Mouse (Mus musculus): ENCODE data around the gene Hist2h2bb. TPM values are rescaled to one million over a fixed set of nuclear protein-coding genes. Genes with fewer than 3 reads are reported as not detected.
A peak's percentile ranks its signal among the peaks of the same experiment; 100 is the strongest.
"Not testable (repeated sequence)": the region's sequence is repeated elsewhere in the genome, so short reads cannot be mapped to it uniquely, and the experiment has no call there.

Gene Hist2h2bb
- polyA plus RNA-seq (2012; rRNA removed) (9.5 and 16.9 TPM in 2 replicates), polyA plus RNA-seq (2014; fragmentation: Nextera tagmentation; extraction: Ambion mirVana) (23.3 and 24.5 TPM in 2 replicates)

DNA sequence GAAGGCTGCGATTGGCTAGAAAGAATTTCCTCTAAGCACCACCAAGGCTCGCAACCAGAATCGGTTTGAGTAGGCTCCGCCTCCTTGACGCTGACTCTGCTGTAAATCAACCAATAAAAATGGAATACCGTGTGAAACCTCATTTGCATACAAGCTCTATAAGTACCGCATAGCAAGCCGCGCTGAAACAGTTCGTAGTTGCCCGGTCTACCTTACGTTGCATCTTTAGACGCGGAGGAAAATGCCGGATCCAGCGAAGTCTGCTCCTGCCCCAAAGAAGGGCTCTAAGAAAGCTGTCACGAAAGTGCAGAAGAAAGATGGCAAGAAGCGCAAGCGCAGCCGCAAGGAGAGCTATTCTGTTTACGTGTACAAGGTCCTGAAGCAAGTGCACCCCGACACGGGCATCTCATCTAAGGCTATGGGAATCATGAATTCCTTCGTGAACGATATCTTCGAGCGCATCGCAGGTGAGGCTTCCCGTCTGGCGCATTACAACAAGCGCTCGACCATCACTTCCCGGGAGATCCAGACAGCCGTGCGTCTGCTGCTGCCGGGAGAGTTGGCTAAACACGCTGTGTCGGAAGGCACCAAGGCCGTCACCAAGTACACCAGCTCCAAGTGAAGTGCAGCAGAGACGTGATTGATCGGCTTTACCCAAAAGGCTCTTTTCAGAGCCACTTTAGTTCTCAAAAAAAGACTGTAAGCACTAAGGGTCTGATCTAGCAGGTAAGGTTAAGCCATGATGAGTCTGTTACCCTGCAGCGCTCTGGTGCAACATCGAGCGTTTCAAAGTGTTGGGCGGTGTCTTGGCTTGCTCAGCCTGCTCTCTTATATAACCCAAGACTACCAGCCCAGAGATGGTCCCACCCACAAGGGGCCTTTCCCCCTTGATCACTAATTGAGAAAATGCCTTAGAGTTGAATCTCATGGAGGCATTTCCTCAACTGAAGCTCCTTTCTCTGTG is at the start of gene Hist2h2bb:
TSS of gene Hist2h2bb (plus strand) at position 242 of the 964 bp plus-strand sequence.
- Histone ChIP-seq H3K4me1 (replicated peaks; ENCODE audit: control insufficient read depth in 2 of 2, insufficient read depth in 2 of 2, low read length in 1 of 2) (peaks cover 23 to 30% of the 10 kb centered on the region in 2 experiments), H3K9me3 (ENCODE audit: control insufficient read depth, low read length) (no peaks in the 10 kb centered on the region), H3K9ac (replicated peaks) (peak within 1 kb of the TSS; percentile 97), H3K4me3 (ENCODE audit: insufficient read depth in 1 of 2, low read depth in 2 of 2, low read length in 2 of 2) (peak within 1 kb of the TSS; percentile 63 to 64), H3K36me3 (replicated peaks; ENCODE audit: control insufficient read depth, insufficient read depth, low read depth) (no peaks in the 10 kb centered on the region), H3K4me2 (ENCODE audit: low read depth) (peak within 1 kb of the TSS; percentile 82), H3K27me3 (ENCODE audit: control insufficient read depth, insufficient read depth, low read length) (no peaks in the 10 kb centered on the region), H3K27ac (peak within 1 kb of the TSS; percentile 97)
- TF ChIP-seq EP300 (IDR thresholded peaks at IDR 0.05; ENCODE audit: low read depth) (peak; percentile 70), CTCF (IDR thresholded peaks at IDR 0.05; ENCODE audit: low read depth) (no peak)
- peak; percentile 98 to 99 (median 98) for DNase-seq (ENCODE audit: low read depth in 3 of 3, low spot score in 3 of 3)
- peak; percentile 85 for ATAC-seq (ENCODE audit: insufficient read depth)
- WGBS (ENCODE audit: insufficient replicate concordance) = under 1% methylated on average over 45 of the region's 45 CpGs

DNA sequence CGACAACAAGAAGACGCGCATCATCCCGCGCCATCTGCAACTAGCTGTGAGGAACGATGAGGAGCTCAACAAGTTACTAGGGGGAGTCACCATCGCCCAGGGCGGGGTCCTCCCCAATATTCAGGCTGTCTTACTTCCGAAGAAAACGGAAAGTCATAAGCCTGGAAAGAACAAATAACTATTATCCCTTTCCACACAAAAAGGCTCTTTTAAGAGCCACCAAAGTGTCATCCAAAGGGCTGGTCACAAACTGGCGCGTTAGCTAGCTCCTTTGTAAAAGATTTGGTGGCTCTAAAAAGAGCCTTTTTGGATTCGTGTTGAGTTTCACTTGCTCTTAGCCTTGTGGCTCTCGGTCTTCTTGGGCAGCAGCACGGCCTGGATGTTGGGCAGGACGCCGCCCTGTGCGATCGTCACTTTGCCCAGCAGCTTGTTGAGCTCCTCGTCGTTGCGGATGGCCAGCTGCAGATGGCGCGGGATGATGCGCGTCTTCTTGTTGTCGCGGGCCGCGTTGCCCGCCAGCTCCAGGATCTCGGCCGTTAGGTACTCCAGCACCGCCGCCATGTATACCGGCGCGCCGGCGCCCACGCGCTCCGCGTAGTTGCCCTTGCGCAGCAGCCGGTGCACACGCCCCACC is 49.3 kb upstream of the Hist2h2bb start:
- under 1% methylated on average over 29 of the region's 47 CpGs for WGBS (ENCODE audit: insufficient replicate concordance)
- ATAC-seq (ENCODE audit: insufficient read depth) (peak; percentile 29; the same call in 1 of the 2 replicates), DNase-seq (ENCODE audit: low read depth in 3 of 3, low spot score in 3 of 3) (peak in 1 of 3 experiments; percentile 66)
- H3K9me3 ChIP-seq (ENCODE audit: control insufficient read depth, low read length); H3K36me3 ChIP-seq (replicated peaks; ENCODE audit: control insufficient read depth, insufficient read depth, low read depth); H3K27me3 ChIP-seq (ENCODE audit: control insufficient read depth, insufficient read depth, low read length): not testable (repeated sequence)
- H3K4me1 ChIP-seq (replicated peaks; ENCODE audit: control insufficient read depth in 2 of 2, insufficient read depth in 2 of 2, low read length in 1 of 2) = peaks cover 30 to 40% of the 10 kb centered on the region in 2 experiments
- peak overlapping the region; percentile 65 to 73 for H3K4me3 ChIP-seq (ENCODE audit: insufficient read depth in 1 of 2, low read depth in 2 of 2, low read length in 2 of 2)
- peak overlapping the region; percentile 99 for H3K9ac ChIP-seq (replicated peaks)
- H3K4me2 ChIP-seq (ENCODE audit: low read depth) = peak overlapping the region; percentile 81
- TF ChIP-seq EP300 (IDR thresholded peaks at IDR 0.05; ENCODE audit: low read depth) = 0 out of 2 replicates have a peak, but pooled peaks have one; percentile 13
- H3K27ac ChIP-seq = peak overlapping the region; percentile 100

DNA sequence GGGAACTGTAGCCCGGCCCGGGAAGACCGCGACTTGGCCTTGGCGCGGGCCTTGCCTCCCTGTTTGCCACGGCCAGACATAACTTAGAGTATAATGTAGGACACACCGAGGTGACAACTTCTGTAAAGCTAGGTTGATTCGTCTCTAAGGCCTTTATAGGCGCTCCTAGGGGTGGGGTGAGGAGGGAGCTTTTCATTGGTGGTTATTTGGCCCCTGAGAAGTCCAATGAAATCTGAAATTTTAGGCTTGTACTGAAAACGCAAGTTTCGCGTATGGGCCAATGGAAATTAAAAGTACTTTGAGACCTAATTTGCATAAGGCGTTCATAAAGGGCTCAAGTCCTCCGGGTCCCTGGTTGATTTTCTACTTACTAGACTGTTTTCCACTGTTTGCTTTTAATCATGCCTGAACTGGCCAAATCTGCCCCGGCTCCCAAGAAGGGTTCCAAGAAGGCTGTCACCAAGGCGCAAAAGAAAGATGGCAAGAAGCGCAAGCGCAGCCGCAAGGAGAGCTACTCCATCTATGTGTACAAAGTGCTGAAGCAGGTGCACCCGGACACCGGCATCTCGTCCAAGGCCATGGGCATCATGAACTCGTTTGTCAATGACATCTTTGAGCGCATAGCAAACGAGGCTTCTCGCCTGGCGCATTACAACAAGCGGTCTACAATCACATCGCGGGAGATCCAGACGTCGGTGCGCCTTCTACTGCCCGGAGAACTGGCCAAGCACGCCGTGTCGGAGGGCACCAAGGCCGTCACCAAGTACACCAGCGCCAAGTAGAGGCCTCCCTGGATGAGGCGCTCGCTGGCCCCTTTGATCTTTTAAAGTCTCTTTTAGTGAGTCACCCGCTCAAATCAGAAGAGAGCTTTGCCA is 48.5 kb upstream of the Hist2h2bb start, which contains the start of the genes Hist2h2ac and Hist2h2be:
TSS of gene Hist2h2ac (minus strand) at position 116 of the 875 bp plus-strand sequence.
TSS of gene Hist2h2be (plus strand) at position 355 of the 875 bp plus-strand sequence.
- WGBS (ENCODE audit: insufficient replicate concordance) = under 1% methylated on average over 43 of the region's 43 CpGs
- DNase-seq (ENCODE audit: low read depth in 3 of 3, low spot score in 3 of 3) = peak; percentile 94 to 98 (median 95)

DNA sequence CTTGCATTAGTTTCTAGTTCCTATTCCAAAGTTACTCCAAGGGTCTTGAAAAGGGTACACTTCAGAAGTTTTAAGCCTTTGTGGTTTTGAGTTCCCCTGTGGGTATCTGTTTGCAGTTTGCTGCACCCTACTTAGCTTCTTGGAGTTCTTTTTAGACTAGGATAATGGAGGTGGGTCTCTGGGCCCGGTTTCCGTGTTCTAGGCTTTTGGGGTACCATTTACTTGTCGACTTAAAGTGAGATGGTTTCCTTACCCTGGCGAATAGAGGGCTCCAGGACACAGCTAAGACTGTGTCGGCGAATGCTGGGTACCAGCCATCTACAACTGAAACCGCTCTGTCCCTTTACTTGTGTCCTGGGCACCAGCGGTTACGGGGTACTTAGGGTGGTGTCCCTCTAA is 47.9 kb upstream of the Hist2h2bb start:
- TF ChIP-seq EP300 (IDR thresholded peaks at IDR 0.05; ENCODE audit: low read depth) (0 out of 2 replicates have a peak, but pooled peaks have one; percentile 10), CTCF (IDR thresholded peaks at IDR 0.05; ENCODE audit: low read depth) (no peak)
- H3K9ac ChIP-seq (replicated peaks) = peak overlapping the region; percentile 99
- H3K4me3 ChIP-seq (ENCODE audit: insufficient read depth in 1 of 2, low read depth in 2 of 2, low read length in 2 of 2) = peak overlapping the region; percentile 73 to 79
- no peaks in the 10 kb centered on the region for H3K9me3 ChIP-seq (ENCODE audit: control insufficient read depth, low read length)
- peaks cover 41 to 51% of the 10 kb centered on the region in 2 experiments for H3K4me1 ChIP-seq (replicated peaks; ENCODE audit: control insufficient read depth in 2 of 2, insufficient read depth in 2 of 2, low read length in 1 of 2)
- ATAC-seq (ENCODE audit: insufficient read depth) (no peak), DNase-seq (ENCODE audit: low read depth in 3 of 3, low spot score in 3 of 3) (no peak)
- H3K36me3 ChIP-seq (replicated peaks; ENCODE audit: control insufficient read depth, insufficient read depth, low read depth) = no peaks in the 10 kb centered on the region
- H3K27ac ChIP-seq = peak overlapping the region; percentile 100
- peak overlapping the region; percentile 81 for H3K4me2 ChIP-seq (ENCODE audit: low read depth)
- no peaks in the 10 kb centered on the region for H3K27me3 ChIP-seq (ENCODE audit: control insufficient read depth, insufficient read depth, low read length)
- WGBS (ENCODE audit: insufficient replicate concordance) = 16% methylated on average over 9 of the region's 9 CpGs

More for the DNA sequence above, 48.5 kb upstream of the Hist2h2bb start, which contains the start of the genes Hist2h2ac and Hist2h2be:
- no peaks in the 10 kb centered on the region for H3K27me3 ChIP-seq (ENCODE audit: control insufficient read depth, insufficient read depth, low read length)
- H3K9ac ChIP-seq (replicated peaks) = peak within 1 kb of the TSS; percentile 99
- H3K4me3 ChIP-seq (ENCODE audit: insufficient read depth in 1 of 2, low read depth in 2 of 2, low read length in 2 of 2) = peak within 1 kb of the TSS; percentile 73 to 79
- ATAC-seq (ENCODE audit: insufficient read depth) = peak; percentile 87
- peaks cover 37 to 48% of the 10 kb centered on the region in 2 experiments for H3K4me1 ChIP-seq (replicated peaks; ENCODE audit: control insufficient read depth in 2 of 2, insufficient read depth in 2 of 2, low read length in 1 of 2)
- no peaks in the 10 kb centered on the region for H3K36me3 ChIP-seq (replicated peaks; ENCODE audit: control insufficient read depth, insufficient read depth, low read depth)
- peak within 1 kb of the TSS; percentile 100 for H3K27ac ChIP-seq
- TF ChIP-seq EP300 (IDR thresholded peaks at IDR 0.05; ENCODE audit: low read depth) = peak; percentile 57
- no peak for TF ChIP-seq CTCF (IDR thresholded peaks at IDR 0.05; ENCODE audit: low read depth)
- no peaks in the 10 kb centered on the region for H3K9me3 ChIP-seq (ENCODE audit: control insufficient read depth, low read length)
- H3K4me2 ChIP-seq (ENCODE audit: low read depth) = peak within 1 kb of the TSS; percentile 81
